Mouse (Mus musculus): ENCODE results near the gene Dnajb5.

The Dnajb5 gene

DNA sequence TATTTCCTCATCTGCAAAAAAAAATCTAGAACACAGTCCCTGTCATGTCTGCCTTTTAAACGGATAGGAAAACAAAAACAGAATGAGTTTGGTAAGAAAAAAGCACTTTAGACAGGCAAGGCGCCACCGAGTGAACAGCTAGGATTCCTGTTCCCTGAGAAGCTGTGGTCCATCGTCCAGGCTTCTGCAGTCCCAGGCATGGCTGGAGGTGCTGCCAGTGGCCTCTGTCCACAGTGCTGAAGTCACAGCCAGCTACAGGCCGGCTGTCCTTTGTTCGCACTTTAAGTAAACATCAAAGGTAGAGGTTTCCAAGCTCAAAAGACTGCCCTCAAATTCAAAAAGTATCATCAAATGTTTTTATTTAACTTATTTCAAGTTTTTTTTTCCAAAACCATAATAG is 4.6 kb upstream of the Dnajb5 start:
- peak; percentile 46 for DNase-seq

DNA sequence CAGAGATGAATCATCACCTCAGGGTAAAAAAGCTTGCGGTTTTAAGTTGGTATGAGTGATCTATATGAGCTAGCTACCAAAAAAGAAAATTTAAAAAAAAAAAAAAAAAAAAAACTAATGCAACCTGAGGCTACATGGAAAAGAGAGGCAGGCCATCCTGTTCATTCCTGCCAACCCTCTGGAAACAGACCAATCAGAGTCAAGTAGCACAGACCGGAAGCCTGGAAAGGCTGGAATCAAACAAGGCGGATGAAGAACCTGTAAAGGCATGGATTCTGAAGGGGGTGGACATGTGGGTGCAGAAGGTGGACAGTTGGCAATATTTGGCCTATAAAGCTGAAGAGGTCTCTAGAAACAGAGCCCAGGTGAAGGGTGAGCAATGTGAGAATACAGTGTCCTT is 4.2 kb upstream of the Dnajb5 start:
- DNase-seq: no peak

DNA sequence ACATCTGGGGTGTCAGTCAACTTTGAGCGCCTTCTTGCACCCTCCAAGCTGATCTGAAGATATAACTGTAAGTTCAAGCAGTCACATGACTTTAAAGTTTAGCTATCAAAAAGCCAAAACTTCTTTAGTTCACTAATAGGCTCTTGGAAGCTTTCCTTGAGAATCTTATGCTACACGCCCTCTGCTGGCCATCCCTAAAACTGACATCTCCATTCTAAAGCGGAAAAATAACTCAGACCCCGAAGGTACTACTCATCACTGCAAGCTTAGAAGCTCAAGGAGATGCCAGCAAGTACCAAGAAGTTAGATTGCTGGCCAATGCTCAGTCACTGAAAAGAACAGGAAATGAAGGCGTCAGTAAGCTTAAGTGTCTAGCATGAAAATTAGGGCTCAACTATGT is 3.7 kb upstream of the Dnajb5 start:
- DNase-seq: peak; percentile 56

DNA sequence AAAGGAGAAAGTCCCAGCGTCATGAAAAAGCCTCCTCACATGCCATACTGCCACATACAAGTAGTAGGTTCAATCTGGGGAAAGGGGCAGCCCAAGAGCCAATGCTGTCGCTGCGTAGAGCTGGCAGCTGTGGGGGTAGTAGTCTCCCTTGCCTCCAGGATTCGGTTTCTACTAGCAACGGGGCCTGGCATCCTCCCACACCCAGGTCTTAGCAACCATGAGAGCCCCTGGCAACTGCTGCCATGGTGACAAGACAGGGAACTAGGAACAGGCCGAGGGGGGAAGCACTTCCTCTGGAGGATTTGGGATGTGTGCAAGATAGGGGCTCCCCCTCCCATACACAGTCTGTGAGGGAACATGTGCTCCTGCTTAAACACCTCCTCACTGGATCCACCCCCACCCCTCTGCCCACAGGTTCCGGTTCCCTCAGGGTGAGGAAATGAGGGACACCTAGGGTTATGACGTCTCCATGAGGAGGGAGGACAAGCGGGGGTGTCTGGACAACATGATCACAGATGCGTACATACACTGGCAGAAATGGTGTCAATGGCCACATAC is 2.8 kb upstream of the Dnajb5 start:
- no peak for DNase-seq

DNA sequence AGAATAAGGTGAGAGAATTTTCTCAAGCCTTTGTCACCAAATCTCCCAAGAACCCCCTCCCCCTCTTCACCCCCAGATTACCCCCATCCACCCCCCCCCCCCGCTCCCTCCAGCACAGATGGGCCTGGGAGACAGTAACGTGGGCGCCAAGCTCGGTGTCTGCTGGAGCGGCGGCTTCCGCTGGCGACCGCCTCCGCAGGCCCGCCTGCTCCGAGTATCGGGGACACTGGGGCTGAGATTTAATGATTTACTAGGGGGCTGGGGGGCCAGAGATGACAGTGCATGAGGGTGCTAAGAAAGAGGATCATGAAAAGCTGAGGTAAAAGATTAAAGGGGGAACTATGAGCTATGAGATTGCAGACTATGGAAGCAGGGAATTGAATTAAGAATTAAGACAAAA is 1.1 kb upstream of the Dnajb5 start:
- DNase-seq: no peak

DNA sequence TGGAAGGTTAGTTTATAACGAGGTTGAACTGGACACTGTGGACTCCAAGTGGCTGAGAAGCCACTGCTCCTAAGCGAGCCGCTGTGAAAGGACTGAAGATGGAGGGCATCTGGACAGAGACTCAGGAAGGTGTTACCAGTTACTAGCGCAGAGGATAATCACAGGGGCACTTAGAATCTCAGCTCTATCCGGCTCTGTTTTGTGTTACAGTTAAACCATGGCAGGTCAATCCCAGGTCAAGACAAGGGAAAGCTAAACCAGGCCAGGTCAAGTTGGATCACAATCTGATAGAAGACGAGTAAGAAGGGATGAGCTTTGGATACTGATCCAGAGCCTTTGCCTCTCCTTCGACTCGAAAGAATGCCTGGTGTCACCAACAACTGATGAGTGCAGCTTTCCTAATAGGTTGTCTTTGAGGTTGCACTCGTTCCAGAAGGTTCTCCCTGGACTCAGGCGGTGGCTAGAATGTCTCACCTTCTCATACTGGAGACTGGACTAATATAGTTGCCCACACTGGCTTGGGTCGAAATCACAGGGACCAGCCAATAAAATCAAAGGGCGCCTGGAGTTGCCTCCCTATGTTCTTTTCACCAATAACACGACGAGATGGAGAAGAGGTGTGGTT is 451 bp upstream of the Dnajb5 start:
- no peak for DNase-seq

DNA sequence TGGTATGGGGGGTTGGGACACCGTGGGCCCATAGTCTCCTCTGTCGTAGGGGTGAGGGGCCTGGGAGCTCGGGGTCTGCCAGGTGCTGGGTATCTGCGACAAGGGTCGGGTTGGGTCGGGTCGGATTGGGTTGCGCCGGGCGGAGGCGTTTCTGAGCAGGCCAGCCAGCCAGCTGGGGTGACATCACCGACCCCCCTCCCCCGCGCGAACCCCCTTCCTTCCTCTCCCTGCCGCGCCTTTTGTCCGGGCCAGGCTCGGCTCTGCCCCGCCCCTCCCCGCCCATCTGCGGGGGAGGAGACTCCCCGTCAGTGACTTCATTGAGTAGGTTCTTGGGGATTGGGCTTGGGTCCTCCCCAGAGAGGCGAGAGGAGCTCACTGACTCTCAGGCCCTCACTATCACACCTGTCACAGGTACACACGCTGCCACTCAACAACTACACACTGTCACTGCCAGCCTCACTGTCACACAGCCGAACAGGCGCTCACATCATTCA is 498 bp downstream of the Dnajb5 start:
- DNase-seq: peak; percentile 79

DNA sequence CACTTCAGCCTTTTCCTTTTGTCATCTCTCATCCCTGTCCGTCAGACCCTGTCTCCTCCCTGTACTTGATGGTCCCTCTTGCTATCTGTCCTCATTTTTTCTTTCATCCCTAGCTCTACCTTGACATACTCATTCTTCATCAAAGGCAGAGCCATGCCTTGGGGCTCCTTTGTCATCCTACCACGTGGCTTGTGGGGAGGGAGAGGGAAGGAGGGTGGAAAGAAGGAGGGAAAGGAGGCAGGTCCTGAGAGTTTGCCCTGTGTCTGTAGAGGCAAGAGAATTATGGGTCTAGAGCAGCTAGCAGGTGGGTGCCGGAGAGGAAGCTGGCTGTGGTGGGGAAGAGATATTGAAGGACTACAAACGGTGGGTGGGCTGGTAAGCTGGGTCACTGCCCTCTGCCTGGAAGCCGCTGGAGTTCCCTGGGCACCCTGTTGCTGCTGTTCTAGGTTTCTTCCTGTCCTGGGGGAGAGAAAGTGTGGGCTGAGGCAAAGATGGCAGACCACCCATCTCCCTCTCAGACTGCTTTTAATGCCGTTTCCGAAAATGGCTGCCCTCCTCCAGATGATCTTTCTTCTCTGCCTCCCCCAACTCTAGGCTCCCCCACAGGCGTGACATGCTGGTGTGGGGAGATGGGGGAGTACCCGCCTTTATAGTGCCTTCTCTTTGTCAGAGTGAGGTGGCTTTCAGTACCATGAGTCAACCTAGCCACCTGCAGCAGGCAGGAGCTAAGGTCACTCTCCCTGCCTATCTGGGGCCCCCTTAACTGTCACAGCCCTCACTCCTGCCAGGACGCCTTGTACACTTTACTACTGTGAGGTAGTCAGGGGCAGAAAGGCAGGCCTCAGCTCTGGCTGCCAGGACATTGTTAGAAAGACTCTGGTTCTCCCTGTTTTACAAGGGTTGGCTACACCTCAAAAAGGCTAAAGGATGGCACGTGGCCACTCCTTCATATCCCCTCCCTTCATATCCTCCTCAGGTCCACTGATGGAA is 1.9 kb downstream of the Dnajb5 start:
- DNase-seq: no peak

DNA sequence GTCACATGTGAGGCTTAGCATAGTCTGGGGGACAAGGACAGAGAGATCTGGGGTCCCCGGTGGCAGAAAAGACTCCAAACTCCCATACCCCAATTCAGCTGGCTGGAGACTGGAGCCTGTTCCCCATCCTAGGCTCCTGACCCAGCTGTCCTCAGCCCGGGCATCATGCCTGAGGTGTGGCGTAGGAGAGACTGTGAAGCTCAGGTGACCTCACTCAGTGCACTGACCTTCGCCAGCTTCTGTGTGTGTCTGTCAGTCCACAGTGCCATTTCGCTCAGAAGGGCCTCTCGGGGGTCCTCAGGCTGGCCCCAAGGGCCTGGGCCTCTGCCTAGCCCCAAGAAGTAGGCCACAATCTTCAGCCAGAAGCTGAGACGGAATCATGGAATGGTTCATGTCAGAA is 2.9 kb downstream of the Dnajb5 start:
- no peak for DNase-seq

DNA sequence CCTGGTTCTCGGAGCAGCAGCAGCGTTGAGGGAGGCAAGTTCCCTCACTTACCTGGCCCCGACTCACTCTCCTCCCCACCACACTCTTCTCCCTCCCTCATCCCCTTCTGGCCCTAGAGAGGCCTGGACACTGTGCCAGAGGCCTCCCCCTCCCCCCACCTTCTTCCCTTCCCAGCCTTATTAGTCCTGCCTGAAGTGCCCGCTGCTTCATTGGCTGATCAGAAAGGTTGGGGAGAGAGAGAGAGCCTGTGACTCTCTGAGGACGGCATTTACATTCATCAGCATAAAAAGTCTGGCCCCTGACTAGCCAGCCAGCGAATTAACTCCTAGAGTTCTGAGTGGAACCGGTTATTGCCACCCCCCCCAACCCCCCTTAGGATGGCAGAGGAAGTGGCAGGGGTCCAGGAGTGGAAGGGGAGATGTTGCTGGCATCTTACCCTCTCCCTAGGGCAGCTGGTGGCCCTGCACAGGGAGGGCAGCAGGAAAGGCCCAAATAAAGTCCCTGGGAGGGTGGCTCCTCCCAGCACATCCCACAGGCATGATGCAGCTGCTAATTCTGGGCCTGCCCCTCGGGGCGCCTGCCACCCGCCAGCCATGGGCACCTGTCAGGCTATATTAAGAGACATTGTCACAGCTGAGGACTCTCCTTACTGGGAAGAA is 4.0 kb downstream of the Dnajb5 start:
- DNase-seq: no peak

DNA sequence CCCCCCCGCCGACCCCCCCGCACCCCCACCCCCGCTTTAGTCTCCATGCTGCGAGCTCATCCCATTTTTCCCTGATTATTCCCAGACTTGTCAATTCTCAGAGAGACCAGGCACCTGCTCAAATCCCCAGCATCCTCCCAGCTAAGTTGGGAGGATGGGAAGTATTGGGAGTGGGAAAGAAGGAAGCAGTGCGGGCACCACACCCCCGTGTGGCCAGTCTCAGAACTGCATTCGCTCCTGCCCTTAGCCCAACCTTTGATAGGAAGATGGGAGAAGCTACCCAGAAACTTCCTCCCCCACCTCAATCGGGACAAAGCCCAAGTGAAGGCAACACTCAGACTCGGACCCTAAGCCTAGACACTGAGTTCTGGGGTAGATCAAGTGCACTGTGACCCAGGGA is 4.7 kb downstream of the Dnajb5 start:
- DNase-seq: peak; percentile 64

DNA sequence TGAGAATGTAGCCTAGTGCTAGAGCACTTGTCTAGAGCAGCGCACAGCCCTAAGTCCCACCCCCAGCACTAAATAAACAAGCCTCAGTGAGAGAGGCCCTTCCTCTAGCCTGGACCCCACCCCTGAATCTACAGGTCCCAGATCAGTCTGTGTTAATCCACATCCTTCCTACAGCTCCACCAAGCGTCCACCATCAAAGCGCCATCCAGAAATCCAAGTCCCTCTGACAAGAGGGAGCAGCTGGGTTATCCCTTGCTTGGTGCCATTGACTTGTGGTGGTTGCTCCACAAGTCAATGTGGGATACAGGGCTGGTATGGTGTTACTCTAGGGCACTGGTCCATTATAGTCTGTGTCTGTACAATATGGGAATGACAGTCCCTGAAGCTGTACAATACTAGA is 5.6 kb downstream of the Dnajb5 start:
- DNase-seq: no peak

DNA sequence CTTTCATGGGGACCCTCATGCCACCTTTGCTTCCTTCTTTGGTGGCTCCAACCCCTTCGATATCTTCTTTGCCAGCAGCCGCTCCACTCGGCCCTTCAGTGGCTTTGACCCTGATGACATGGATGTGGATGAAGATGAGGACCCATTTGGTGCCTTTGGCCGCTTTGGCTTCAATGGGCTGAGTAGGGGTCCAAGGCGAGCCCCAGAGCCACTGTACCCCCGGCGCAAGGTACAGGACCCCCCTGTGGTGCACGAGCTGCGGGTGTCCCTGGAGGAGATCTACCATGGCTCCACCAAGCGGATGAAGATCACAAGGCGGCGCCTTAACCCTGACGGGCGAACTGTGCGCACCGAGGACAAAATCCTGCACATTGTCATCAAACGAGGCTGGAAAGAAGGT is 7.0 kb downstream of the Dnajb5 start:
- no peak for DNase-seq

DNA sequence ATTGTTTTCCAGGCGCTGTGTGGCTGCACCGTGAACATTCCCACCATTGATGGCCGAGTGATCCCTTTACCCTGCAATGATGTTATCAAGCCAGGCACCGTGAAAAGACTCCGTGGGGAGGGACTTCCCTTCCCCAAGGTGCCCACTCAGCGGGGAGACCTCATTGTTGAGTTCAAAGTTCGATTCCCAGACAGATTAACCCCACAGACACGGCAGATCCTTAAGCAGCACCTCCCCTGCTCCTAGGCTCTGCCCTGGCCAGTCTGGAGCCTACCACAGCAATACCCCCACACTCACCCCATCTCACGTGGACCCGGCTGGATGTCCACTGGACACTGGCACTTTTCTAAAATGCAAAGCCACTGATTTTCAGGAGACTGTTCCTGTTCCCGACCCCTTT is 7.7 kb downstream of the Dnajb5 start:
- no peak for DNase-seq

DNA sequence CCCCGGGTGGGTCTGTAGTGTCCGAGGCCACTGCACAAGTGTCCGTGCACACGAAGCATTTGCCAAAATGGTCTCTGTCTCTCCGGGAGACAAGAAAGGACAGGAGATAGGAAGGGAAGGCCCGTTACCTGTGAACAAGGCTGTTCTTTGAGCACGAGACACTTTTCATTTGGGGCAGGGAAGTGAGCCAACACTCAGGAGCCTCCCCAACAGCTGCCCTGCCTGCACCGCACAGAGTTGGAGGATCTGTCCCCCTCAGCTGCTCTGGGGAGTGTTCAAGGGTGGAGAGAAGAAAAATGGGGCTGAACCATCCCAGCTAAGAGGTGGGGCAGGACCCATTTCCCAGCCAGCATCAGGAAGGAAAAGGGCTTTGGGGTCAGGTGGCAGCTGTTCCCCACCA is 8.4 kb downstream of the Dnajb5 start:
- no peak for DNase-seq

DNA sequence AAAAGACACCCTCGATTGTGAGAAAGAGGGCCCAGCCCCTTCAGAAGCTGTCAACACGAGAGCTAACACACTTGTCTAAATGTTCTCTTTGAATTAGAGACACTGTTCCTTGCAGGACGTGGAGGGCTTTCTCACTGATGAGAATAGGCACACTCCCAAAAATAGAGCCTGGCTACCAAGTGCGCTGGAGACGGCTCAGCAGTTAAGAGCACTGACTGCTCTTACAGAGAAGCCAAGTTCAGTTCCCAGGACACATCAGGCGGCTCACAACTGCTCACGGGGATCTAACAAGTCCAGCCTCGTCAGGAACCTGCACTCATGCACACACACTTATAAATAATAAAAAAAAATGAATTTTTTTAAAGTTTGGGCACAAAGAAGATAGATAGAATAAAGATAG is 9.3 kb downstream of the Dnajb5 start:
- DNase-seq: no peak

DNA sequence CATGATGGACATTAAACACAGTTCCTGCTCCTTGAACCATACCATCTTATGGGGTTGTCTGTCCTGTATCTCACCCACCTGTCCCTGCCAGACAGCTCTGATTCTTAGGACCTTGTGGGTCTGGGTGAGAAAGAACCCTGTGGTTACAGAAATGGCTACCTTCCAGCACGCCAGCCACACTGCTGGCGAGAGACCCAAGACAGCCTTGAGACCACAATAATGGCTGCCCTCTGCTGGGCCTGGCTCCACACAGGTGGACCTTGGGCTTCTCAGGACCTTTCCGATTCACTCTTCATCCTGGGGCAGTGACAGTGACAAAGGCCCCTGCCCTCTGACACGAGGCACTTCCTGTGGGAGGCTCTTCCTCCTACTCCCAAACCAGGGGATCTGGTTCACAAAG is 9.8 kb downstream of the Dnajb5 start:
- DNase-seq: no peak

DNA sequence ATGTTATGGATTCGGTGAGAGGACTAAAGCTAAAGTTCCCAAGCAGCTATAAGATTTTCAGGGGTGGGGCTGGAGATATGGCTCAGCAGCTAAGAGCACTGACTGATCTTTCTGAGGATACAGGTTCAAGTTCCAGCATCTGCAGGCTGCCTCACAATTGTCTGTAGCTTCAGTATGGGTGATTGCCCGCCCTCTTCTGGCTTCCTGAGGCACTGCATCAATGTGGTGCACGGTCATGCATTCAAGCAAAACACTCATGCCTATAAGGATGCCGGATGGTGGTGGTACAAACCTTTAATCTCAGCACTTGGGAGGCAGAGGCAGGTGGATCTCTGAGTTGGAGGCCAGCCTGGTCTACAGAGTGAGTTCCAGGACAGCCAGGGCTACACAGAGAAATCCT is 12.0 kb downstream of the Dnajb5 start:
- DNase-seq: peak; percentile 64

DNA sequence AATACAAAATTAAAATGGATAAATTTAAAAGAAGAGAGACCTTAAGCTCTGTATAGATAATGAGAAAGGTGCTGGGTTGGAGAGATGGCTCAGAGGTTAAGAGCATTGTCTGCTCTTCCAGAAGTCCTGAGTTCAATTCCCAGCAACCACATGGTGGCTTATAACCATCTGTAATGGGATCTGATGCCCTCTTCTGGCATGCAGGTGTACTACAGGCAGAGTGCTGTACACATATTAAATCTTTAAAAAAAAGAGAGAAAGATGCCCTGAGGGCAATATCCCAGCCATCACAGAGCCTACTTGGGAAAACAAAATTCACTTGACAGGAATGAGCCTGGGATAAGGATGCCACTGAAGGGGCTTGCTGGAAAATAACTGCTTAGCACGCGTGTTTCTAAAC is 13.9 kb downstream of the Dnajb5 start:
- no peak for DNase-seq

DNA sequence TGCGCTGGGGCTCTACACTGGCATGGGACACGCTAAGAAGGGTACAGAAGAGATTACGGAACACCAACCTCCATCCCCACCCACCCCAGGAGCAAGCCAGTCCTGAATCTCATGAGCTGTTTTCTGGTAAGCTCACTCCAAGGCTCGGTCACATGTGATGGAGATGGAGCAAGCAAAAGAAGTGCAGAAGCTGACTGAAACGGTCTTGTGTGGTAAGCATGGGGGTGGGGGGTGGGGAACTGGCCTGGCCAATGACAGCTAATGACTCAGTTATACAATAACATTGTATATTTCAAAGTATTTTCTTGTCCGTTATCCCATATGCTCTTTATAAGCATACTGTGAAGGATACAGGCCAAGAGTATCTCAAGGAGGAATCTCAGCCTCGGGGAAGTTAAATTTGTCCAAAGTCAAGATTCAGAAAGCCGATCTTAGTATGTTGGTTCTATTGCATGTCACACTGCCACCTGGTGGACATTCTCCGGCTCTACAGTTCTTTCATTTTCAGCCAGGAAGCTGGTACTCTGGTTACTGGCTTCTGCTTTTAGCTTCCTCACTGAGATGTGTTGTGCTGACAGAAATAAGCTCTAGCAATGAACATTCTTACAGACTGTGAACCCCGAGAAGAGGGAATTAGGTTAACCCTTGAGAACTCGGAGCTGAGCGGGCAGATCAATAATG is 15.6 kb downstream of the Dnajb5 start:
- DNase-seq: peak; percentile 50

DNA sequence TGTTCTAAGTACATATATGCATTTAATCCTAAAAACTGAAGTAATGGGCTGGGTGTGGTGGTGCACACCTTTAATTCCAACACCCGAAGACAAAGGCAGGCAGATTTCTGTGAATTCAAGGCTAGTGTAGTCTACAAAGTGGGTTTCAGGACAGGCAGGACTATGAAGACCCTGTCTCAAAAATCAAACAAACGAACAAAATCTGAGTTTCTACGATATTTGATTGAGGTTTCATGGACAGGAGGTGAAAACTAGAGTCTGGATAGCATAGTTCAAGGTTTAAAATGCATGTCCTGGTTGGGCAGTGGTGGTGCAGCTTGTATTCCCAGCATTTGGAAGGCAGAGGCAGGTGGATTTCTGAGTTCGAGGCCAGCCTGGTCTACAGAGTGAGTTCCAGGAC is 19.7 kb downstream of the Dnajb5 start, which contains the start of gene 1700022I11Rik:
Gene 1700022I11Rik (plus strand): TSS at position 301 of the 400 bp plus-strand sequence.
- DNase-seq: no peak

DNA sequence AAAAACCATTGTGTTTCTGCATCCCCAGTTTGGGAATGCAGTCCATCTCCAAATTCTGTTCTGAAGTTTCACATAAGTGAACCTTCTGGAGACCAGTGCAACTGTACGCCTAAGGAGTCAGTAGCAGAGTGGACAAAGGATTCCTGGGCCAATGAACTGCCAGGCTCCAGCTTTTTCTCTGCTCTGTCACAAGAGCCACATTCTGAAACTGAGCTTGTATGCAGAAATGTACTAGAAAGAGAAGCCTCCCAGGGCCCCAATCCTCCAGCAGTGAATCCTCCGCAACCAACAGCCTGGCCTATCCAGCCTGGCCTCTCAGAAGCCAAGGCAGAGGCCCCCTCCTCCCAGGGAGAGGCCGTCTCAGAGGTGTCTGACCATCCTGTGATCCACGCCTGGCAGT is 23.3 kb downstream of the Dnajb5 start:
- no peak for DNase-seq

DNA sequence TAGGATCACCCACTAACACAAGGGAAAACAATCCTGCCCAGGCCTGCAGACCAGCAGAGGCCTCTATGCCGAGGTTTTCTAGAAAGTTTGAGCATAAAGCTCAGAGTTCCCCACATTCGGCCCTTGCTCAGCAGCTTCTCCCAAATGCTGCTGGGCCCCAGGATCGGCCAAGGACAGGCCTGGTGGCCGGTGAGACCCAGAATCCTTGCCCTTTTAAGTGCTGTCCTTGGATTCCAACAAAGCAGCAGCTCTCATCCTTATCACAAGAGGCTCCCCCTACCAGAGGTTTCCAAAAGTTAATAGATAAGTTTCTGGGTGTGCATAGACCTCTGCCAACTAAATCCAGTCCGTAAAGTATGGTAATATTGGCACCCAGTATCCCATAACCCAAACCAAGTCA is 24.3 kb downstream of the Dnajb5 start:
- DNase-seq: no peak
